Mouse (Mus musculus) testis, adult 2 months (tissue): ENCODE results near the gene Ppm1k. TPM values are rescaled to one million over a fixed set of nuclear protein-coding genes. Genes with fewer than 3 reads are reported as not detected.
"Not testable (repeated sequence)": the region's sequence is repeated elsewhere in the genome, so short reads cannot be mapped to it uniquely, and the experiment has no call there.

ENCODE experiments used
- H3K27ac ChIP-seq: fragments of 200-500 bp; 2 replicates; pipeline ENCODE4 v1.5.1; 2012; ENCODE audit warnings: low read depth, low read length; ENCODE audit not compliant: control insufficient read depth, insufficient read depth
- H3K27me3 ChIP-seq: fragments of 200-500 bp; 2 replicates; pipeline ENCODE4 v1.6.1; 2012; ENCODE audit warnings: mild to moderate bottlenecking, low read length, moderate library complexity; ENCODE audit not compliant: control insufficient read depth, insufficient read depth
- H3K36me3 ChIP-seq: fragments of 200-500 bp; 2 replicates; pipeline ENCODE4 v1.6.1; 2012; ENCODE audit warnings: mild to moderate bottlenecking, low read length; ENCODE audit not compliant: control insufficient read depth, insufficient read depth
- H3K4me1 ChIP-seq: fragments of 200-500 bp; 2 replicates; pipeline ENCODE4 v1.6.1; 2012; ENCODE audit warnings: low read length; ENCODE audit not compliant: control insufficient read depth, insufficient read depth
- H3K4me3 ChIP-seq: fragments of 200-500 bp; 2 replicates; pipeline ENCODE4 v1.5.1; 2012; ENCODE audit warnings: low read depth, mild to moderate bottlenecking, low read length, moderate library complexity, mixed read lengths; ENCODE audit not compliant: control insufficient read depth
- CTCF ChIP-seq: fragments of 200-500 bp; IDR thresholded peaks from 2 replicates; pipeline ENCODE4 v1.5.1; 2012; ENCODE audit warnings: low read depth, mild to moderate bottlenecking, inconsistent platforms, low read length, moderate library complexity; ENCODE audit not compliant: control insufficient read depth, insufficient read depth, insufficient replicate concordance
- POLR2A ChIP-seq: fragments of 200-500 bp; IDR thresholded peaks from 2 replicates; pipeline ENCODE4 v1.6.1; 2012; ENCODE audit warnings: low read depth, mild to moderate bottlenecking, inconsistent platforms, low read length, moderate library complexity; ENCODE audit not compliant: control insufficient read depth
- polyA plus RNA-seq: library from polyadenylated mRNA; depleted of rRNA; stranded (reverse); fragments of >200 nt; gene quantifications from 2 replicates; pipeline ENCODE4 v1.2.3, GENCODE M21; 2012

Ppm1k gene
- polyA plus RNA-seq, 1 experiment = 0.83 TPM

DNA sequence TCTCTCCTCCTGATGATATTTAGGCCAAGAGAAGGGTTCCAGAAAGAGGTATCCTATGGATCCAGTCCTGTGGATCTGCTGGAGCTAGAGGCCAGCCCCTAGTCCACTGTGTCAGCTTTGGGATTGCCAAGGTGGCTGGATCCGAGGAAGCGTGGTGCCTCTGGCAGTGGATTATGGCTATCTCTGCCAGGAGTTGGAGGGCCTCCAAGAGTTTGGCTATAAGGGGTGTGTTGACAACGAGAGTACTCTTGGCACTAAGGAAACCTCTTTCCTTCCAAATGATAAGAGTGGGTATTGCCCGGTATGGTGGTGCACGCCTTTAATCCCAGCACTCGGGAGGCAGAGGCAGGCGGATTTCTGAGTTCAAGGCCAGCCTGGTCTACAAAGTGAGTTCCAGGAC lies 30.2 kb upstream of the Ppm1k start:
- H3K27me3 ChIP-seq = no peaks in the 10 kb centered on the region
- no peak overlapping the region for H3K27ac ChIP-seq
- TF ChIP-seq CTCF = no peak
- no peak for TF ChIP-seq POLR2A
- H3K4me3 ChIP-seq = no peak overlapping the region
- no peaks in the 10 kb centered on the region for H3K36me3 ChIP-seq
- no peaks in the 10 kb centered on the region for H3K4me1 ChIP-seq

DNA sequence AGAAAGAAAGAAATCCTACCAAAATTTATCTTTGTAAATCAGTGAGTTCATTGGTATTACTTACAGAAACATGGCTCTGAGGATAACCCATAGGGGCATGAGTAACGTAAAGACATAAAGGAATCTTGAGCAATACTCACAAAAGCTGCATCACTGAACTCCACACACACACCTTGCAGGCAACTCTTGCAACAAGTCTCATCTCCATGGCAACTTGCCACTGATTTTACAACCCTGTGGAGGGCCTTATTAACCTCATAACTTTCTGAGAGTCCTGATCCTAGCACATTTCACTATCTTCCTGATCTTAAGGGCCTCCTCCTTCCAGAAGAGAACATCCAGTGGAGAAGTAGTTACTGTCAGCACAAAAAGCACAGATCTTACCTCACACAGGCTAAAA lies 28.2 kb upstream of the Ppm1k start:
- Histone ChIP-seq H3K36me3 (no peaks in the 10 kb centered on the region), H3K4me3 (no peak overlapping the region), H3K4me1 (no peaks in the 10 kb centered on the region), H3K27ac (no peak overlapping the region), H3K27me3 (no peaks in the 10 kb centered on the region)
- no peak for TF ChIP-seq CTCF
- TF ChIP-seq POLR2A = no peak

DNA sequence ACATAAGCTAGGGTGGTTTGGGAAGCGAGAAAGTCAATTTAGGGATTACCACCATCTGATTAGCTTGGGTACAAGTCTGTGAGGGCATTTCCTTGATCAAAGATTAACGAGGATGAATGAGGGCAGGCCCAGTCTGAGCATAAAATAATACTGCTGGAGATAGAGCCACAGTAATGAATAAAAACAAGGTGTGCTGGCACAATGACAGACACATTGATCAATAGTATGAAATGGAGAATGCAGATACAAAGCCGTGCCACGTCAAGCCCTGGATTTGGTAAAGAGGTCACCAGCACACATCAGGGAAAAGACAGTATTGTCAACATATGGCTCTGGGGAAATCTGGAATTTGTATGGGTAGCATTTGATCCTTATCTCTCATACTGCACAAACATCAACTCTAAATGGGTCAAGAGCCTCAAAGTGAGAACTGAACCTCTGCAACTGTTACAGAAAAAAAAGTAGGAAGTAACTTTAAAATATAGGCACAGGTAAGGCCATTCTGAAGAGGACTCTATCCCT lies 22.6 kb upstream of the Ppm1k start:
- H3K27ac ChIP-seq = no peak overlapping the region
- no peaks in the 10 kb centered on the region for H3K4me1 ChIP-seq
- no peaks in the 10 kb centered on the region for H3K27me3 ChIP-seq
- no peaks in the 10 kb centered on the region for H3K36me3 ChIP-seq
- no peak overlapping the region for H3K4me3 ChIP-seq
- TF ChIP-seq CTCF = no peak
- TF ChIP-seq POLR2A = no peak

DNA sequence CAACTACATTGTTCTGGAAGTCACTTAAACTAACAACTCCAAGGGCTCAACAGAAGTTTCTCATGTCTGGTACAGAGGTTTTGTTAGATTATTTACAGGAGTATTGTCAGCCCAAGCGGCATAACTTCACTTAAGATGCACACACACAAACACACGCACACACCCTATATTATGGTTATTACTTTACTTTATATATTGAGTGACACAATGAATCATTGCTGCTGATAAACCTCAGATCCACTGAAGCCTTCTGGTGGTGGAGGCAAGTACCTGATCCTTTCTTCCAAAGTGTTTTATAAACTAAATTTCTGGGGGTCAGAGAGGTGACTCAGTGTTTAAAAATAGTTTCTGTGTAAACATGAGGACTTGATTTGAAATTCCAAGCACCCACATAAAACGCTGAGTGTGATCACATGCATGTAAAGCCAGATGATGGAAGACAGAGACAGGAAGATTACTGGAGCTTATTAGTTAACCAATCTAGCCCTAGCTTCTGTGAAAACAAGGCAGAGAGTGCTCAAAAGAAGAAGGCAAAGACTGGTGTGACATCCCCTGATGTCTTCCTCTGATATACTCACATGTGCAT lies 16.0 kb upstream of the Ppm1k start:
- Histone ChIP-seq H3K4me1 (no peaks in the 10 kb centered on the region), H3K27ac (no peak overlapping the region), H3K4me3 (no peak overlapping the region), H3K27me3 (no peaks in the 10 kb centered on the region), H3K36me3 (no peaks in the 10 kb centered on the region)
- TF ChIP-seq CTCF (no peak), POLR2A (no peak)

DNA sequence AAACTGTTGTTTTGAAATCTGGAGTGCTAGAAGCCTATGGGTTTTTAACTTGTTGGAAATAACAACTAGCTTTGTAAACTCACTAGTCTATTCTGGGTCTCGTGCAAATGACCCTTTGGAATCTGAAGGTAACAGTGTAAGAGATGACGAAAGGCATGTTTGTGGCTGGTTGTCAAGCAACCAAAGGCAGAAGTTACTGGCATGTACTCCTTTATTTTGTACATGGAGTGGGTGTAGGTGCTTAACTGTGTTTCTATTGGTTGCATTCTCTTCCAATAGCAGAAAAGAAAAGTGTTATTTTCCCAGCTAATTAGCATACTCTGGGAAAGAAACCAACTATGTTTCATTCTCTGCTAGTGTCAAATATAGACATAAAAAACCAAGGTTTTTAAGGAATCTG lies 9.6 kb upstream of the Ppm1k start:
- no peaks in the 10 kb centered on the region for H3K27me3 ChIP-seq
- H3K36me3 ChIP-seq = no peaks in the 10 kb centered on the region
- H3K4me3 ChIP-seq = no peak overlapping the region
- no peak for TF ChIP-seq CTCF
- H3K4me1 ChIP-seq = no peaks in the 10 kb centered on the region
- no peak overlapping the region for H3K27ac ChIP-seq

DNA sequence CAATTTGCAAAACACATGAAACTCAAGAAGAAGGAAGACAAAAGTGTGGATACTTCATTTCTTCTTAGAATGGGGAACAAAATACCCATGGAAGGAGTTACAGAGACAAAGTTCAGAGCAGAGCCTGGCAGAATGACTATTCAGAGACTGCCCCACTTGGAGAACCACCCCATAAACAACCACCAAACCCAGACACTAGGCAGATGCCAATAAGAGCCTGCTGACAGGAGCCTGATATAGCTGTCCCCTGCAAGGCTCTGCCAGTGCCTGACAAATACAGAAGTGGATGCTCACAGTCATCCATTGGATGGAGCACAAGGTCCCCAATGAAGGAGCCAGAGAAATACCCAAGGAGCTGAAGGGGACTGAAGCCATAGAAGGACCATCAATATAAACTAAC lies 8.3 kb upstream of the Ppm1k start:
- not testable (repeated sequence) for H3K36me3 ChIP-seq, H3K27ac ChIP-seq

DNA sequence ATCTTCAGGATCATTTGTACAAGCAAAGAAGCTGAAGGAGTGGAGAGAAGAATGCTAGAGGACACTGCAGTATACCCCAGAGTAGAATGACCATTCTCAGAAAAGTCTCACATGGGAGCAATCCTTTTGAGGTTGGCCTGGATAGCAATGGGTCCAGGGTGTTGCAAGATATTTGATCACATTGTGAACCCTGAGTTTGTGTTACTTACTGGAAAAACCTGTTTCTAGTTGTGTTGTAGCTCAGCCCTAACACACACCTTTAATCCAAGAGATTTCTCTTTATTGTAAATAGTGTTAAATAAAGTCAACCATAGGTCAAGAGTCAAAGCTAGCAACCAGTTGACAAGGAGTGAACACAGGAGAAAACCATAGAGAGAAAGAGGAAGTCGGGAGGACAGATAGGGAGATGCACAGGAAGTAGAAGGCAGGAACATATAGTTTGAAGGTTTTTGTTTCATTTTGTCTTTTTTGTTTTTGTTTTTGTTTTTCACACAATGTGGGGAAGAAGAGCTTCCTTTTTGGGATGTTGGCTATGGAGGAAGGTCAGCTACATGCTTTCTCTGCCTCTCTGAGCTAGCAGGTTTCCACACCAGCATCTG lies 6.6 kb upstream of the Ppm1k start:
- H3K27me3 ChIP-seq = no peaks in the 10 kb centered on the region
- TF ChIP-seq CTCF (no peak), POLR2A (no peak)
- H3K36me3 ChIP-seq = no peaks in the 10 kb centered on the region
- no peak overlapping the region for H3K27ac ChIP-seq
- no peaks in the 10 kb centered on the region for H3K4me1 ChIP-seq
- no peak overlapping the region for H3K4me3 ChIP-seq

More for the DNA sequence above, 8.3 kb upstream of the Ppm1k start:
- not testable (repeated sequence) for H3K4me3 ChIP-seq, H3K27me3 ChIP-seq, H3K4me1 ChIP-seq

DNA sequence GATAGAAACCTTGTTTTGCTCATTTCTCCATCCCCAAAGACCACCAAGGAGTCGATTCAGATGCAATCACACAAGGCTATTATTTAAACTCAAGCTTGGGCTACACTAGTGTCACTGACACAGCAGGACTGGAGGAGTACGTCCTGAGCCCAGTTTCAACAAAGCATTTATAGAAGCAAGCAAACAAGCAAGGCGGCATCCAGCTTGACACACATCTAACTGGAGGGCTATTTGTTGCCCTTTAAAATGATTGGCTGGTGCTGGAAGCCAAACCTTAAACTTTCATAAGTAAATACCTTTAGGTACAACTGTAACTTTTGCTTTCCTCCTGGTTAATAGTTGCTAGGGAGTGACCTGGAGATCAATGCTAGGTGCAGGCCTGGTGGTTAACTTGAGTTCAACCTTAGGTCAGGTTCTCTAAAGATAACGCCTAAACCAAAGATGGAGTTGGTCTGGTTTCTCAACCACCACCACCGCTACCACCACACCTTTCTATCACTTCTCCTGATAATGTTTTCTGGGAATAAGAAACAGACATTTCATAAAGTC lies 5.8 kb upstream of the Ppm1k start:
- Histone ChIP-seq H3K4me1 (peaks cover under 1% of the 10 kb centered on the region; the same call in 1 of the 2 replicates), H3K27ac (no peak overlapping the region), H3K4me3 (no peak overlapping the region), H3K27me3 (no peaks in the 10 kb centered on the region), H3K36me3 (no peaks in the 10 kb centered on the region)
- no peak for TF ChIP-seq CTCF
- no peak for TF ChIP-seq POLR2A
